Mouse (Mus musculus) c-Kit-positive CD71-positive TER-119-positive erythroid progenitor cells, embryonic 14.5 days (primary cell): ENCODE data around the gene Lrp10.
A peak's percentile ranks its signal among the peaks of the same experiment; 100 is the strongest.

Experiments
- DNase-seq: peaks from one replicate; pipeline ENCODE4 v3.0.0-alpha.2; 2013; ENCODE audit warnings: low spot score

Gene Lrp10

DNA sequence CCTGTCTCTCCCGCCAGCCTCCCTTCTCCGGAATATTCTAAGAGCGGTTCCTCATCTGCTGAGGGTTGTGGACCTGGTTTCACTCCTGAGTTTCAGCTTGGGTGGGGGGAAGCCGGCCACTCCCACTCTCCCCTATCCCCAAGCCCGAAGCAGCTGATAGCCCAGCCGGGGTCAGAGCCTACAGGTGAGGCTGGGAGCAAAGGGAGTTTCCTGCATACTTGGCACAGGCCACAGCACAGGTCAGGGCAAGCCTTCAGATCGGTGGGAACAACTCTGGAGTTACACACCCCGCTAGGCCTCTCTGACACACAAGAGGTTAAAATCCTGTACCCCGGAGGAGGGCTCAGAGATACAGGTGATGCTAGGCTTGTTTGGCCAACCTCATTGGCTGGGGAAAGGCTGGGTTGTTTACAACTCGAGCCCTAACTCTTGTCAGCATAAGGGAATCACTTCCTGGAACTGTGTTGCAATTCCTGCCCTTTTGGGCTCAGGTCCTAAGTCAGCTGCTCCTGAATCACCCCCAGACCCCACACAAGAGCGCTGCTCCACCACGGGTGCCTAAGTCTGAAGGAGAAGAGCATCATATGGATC, 29.9 kb upstream of the Lrp10 start:
- no peak for DNase-seq

DNA sequence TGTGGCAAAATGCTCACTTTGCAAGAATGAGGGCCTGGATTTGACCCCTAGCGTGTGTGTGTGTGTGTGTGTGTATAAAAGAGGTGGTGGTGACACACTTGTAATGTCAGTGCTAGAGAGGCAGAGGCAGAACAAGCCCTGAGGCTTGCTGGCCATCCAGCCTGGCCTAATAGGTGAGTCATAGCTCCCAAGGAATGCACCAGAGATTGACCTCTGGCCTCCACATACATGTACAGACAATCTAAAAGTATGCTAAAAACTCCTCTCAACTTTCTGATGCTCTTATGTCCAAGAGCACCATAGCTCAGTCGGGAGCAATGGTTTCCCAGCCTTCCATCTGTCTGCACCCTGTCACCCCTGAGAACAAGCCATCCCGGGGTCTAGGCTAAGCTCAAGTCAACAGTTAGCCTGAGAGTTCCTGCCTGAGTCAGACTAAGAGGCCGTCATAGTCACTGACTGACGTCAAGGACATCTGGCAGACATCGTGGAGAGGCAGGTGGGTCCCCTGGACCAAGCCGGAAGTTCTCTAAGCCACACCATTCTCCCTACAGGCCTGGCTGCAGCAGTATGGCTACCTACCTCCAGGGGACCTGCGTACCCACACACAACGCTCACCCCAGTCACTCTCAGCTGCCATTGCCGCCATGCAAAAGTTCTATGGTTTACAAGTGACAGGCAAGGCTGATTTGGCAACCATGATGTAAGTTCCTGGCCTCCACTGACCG, 28.6 kb upstream of the Lrp10 start:
- no peak for DNase-seq

DNA sequence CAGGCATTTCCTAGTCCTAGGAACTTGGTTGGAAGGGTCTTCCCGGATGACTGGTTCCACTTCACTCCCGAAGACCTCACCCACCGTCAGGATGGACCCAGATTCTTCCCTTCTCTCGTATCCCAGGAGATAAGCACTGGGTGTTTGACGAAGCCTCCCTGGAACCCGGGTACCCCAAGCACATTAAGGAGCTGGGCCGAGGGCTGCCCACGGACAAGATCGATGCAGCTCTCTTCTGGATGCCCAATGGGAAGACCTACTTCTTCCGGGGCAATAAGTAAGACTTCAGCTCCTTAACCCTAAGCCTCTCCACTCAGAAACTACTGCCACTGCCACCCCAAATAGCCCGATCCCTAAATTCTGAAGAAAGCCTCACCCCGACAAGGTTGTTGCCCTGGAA, 24.8 kb upstream of the Lrp10 start:
- no peak for DNase-seq

DNA sequence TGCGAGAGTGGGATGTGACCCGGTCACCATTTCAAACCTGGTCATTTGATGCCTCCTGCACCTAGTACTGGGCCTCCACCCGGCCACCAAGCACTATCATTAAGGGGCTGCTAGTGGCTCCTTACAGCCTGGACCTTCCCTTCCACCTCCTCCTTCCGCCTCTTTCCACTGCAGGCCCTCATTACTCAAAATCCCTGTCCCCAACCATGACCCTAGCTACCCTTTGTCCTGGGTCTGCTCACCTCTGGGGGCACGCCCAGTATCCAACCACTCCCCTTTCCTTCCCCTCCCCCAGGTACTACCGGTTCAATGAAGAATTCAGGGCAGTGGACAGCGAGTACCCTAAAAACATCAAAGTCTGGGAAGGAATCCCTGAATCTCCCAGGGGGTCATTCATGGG, 24.3 kb upstream of the Lrp10 start:
- no peak for DNase-seq

DNA sequence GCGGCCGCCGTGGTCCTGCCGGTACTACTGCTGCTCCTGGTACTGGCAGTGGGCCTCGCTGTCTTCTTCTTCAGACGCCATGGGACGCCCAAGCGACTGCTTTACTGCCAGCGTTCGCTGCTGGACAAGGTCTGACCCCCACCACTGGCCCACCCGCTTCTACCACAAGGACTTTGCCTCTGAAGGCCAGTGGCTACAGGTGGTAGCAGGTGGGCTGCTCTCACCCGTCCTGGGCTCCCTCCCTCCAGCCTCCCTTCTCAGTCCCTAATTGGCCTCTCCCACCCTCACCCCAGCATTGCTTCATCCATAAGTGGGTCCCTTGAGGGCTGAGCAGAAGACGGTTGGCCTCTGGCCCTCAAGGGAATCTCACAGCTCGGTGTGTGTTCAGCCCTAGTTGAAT, 23.4 kb upstream of the Lrp10 start:
- DNase-seq = no peak

DNA sequence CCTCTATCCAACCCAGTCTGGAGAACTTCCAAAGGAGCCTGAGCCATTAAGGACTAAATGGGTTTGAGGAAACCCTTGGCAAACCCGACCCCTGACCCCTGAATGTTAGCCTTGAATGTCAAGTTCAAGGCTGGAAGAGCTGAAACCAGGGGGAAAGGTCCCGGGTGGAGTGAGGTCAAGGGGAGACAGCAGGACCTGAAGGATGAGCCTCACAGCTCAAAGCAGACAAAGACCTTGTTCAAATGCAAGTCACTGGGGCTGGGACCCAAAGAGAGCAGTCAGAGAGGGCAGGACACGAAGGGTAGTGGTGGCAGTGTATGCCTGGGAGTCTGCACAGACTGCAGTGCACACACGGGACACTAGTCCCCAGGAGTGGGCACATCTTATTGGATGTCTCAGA, 22.6 kb upstream of the Lrp10 start:
- no peak for DNase-seq

DNA sequence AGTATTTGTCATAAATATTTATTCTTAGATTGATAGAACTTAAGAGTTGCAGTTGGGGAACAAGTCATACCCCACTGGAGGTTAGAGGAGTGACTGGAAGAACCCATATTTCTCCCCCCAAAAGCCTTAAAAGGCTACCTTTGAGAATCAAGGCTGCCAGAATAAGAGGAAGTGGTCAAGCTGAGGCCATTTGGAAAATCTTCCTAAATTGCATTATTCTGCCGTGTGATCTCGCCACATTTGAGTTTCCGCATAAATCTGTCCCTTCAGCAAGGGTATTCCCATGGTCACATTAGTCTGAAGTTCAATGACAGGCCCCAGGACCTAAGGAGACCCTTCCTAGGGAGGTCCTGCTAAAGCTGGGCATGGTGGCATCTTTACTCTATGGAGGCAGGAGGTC, 21.4 kb upstream of the Lrp10 start:
- DNase-seq = no peak

DNA sequence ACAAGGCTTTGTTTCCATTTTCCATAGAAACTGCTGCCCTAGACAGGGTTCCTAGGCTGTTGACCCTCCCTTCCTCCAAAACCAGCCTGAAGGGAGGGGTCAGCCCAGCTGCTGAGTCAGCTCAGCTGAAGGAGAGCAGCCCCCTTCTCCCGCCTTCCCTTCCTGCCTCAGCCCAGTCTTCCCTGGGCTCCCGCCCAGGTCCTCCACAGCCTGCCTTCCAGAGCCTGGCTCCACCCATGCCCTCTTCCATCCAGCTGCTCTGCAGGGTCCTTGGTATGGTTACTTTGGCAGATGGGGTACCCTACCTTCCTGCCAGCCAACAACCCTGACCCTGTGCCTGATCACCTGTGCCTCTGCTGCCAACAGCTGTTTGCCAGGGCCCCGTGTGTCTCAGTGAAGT, 20.7 kb upstream of the Lrp10 start:
- DNase-seq = no peak

DNA sequence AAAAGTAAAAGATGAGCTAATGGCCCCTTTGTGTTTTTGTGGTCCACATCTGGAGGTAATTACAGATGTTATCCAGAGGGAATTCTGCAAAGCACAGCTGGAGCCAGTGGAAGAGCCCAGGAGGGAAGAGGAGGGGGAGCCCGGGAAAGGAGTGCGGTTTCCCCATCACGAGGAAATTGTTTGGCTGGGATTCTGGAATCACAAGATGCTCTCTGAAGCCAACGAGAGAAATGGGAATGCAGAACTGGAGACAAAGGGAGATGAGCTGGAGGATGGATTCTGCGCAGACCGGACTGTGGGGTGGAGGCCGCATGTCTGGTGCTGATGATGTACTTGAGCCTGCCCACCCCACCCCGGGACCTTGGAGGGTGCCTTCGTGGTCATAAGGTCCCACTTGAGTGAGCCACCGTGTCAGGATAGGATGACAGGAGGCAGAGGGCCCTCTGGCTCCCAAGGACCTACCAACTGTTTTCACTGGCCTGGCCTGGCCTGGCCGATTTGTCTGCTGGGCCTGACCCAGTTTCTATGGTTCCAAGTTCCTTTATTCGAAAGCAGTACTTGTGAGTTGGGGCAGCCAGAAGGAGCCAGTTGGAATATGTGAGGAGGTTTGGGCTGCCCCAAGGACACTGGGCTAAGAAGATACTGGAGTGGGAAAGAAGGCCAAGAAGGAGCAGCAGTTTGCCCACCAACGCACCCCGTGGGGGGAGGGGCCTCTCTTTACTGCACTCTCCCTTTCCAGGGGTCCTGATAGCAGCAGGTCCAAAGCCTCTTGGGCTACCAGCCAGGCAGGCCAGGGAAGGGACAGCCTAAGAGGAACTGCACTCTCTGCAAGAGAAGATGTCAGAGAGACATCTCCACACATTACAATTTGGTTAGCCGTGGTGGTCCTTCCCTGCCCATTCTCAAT, 20.0 kb upstream of the Lrp10 start:
- no peak for DNase-seq

DNA sequence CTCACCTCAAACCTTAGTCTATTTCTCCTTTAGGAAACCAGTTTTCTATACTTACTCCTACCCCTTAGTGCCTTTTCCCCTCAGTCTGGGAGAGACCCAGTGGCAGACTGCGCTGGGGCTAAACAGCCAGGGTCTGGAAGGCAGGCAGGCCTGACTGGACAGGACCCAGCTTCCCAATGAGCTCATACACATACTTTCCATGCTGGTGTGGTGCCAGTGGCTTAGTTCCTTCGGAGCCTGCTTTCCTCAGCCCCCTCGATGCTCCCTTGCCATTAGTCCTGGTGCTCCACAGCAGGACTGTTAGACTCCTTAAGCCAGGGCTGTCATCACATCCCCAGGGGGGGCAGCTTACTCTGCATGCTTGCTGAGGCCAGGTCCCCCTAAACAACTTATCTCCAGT, 18.5 kb upstream of the Lrp10 start:
- DNase-seq = no peak

DNA sequence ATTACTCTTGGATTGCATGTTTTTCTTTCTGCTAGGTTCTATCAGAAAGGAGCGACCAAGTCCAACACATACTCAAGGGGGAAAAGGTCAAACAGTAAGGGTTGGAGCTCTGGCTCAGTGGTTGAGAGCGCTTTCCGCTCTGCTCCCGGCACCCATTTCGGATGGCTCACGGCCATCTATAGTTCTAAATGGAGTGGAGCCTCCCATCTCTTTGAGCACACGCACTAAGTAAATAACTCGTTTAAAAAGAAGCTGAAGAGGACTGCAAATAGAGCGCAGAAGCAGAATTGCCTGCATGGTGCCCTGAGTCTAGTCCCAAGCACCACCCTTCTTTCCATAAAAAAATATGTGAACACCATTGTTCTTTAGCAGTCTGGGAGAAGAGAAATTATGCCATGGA, 10.4 kb upstream of the Lrp10 start:
- DNase-seq = no peak

DNA sequence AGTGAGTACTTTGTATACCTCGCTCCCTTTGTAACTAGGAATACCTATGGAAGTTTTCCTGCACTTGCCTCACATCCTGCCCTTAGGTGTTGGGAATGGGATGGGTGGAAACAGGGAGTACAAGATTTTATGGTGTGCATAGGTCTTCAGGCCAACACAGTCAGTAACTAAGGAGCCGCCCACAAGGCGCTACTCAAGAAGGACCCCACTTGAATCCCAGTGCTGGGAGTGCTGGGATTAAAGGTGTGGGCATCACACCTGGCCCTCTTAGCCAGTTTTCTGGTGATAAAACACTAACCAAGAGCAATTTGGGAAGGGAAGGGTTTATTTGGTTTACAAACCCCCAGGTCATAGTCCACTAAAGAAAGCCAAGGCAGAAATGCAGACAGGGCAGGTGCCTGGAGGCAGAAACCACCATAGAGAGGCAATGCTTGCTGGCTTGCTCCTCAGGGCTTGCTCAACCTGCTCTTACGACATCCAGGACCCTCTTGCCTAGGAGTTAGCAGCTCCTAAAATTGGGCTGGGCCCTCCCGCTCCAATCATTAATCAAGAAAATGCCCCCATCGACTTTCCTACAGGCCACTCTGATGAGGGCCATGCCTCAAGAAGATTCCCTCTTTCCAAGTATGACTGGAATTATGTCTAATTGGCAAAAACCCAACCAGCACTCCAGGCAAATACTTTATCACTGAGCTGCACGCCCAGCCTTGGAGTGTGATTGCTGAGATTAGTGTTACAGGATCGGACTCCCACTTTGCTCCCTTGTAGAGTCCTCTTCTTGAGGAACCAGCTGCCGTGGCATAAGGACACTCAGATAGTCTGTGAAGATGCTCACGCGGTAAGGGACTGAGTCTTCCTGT, 9.0 kb upstream of the Lrp10 start:
- DNase-seq = no peak

DNA sequence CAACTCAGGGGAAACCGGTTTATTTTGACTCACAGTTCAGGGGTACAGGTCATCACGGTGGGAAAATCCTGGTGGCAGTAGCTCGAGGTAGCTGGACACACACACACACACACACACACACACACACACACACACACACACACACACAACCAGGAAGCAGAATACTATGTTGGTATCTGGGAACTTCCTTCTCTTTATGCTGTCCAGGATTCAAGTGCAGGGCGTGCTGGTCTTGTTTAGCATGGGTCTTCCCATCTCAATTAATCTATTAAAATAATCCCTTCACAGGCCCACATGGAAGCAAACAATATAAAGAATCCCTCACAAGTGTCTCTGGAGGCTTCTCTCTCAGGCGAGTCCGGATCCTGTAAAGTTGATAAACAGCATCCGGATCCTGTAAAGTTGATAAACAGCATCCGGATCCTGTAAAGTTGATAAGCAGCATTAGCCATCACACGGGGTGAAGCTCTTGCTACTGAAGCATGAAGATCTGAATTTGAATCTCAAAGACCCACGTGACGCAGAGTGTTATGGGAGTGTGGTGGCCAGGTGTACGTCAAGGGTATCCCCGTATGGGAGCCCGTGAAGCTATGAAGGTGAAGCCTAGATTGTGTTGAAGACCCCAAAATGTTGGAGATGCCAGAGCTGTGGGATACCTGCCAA, 5.9 kb upstream of the Lrp10 start:
- DNase-seq = no peak

DNA sequence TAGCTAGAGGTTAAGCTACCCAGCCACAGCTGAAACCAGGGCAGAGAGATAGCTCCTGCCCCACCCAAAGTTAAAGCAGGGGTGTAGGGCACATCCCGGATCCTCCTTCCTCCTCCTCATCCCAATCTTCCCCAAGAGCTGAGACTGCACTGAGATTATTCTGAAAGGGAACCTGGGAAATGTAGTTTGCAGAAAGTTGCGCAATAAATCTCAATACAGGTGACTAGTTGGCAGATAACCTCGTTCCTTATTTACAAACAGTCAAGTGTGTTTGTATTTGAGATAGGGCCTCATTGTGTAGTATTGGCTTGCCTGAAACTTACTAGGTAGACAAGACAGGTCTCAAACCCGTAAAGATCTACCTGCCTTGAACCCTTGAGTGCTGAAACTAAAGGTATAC, 1.8 kb upstream of the Lrp10 start:
- DNase-seq = no peak

DNA sequence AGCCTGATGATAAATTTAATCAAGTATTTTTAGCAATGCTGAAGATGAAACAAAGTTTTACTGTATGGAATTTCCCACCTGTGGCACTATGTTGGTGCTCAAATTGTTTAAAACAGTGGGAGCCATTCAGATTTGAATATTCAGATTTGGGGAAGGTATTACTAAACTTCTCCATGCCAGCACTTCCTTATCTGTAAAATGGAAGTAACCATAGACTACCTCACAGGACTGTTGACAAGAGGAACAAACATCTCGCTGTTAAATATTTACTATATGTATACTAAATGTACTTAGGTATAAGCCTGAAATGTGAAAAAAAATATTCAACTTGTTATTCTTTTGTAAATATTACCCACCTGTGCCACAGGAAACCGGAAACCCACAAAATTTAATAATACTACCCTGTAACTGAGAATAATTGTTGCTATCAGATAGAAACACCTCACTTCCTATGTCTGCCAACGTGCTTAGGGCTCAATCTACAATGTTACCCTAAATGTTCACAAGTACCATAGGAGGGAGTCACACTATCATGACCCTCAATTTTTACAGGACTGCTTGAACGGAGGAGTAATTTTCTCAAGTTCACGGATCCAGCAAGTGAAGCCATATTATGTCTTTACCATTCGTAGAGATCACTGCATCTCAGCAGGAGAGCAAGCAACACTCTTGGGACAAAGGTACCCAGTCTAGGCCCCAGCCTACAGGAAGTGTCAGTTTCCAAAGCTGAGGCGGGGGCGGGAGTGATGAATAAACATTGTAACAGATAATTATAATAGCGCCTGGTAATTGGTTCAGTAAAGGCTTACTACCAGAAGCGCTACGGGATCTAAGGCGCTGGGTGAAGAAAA, 604 bp upstream of the Lrp10 start:
- DNase-seq = no peak

DNA sequence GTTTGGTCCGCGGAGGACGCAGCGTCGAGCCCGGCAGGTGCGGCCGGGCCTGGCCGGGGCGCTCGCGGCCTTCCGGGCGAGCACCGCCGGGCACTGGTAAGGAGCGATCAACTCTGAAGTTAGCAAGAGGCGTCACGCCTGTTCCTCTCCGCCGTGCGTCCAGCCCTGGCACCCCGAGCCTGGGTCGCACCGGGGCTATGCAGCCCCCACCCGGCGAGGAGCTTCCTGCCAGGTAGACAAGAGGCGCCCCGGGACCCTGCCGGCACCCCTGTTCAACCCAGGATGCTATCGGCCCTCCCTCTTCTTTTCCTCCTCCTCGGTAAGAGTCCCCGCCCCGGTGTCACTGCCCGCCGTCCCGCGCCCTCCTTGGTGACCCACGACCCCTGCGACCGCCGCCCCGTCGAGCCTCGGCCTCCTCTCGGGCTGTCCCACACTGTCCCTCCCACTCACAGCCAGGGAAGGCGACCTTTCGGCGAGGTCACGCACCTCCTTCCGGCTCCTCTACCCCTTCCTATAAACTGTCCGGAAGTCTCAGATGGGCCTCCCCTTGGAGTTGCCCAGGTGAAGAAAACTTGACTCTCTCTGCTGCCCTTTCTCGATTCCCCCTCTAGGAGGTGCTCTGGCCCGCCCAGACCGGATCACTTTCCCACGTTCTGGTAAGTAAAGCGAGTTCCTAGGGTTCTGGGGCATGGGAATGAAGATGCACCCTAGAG, 512 bp downstream of the Lrp10 start:
- DNase-seq = peak; percentile 80

DNA sequence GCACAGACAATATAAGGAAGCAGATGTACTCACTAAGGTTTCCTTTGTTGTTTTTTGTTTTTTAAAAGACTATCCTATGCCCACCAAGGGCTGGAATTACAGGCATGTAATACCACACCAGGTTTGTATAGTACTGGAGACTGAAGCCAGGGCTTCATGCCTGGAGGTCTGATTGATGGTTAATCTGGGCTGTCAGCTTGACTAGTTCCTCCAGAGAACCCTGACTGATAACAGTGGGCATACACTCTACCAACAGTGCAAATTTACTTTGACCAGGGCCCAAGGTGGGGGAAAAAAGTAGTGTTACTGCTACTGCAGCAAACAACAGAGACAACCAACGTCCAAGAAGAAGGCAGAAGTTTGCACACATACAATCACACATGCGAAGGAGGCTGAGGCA, 7.5 kb downstream of the Lrp10 start:
- no peak for DNase-seq

DNA sequence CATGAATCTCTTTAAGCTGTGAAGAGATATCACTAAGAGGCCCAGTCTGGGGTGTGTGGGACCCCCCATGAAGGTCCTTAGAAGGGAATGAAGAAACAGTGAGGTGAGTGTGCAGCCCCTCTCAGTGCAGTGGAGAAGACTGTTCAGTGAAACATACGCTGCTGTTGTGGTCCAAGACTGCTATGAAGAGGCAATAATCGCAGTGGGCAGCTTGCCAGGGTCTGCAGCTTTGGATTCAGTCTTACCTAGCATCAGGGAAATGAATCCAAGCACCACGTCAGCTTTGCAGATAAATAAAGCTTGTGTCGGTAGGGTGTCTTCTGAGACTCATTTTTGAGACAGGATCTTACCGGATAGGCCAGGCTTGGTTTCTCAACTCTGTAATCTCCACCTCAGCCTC, 8.7 kb downstream of the Lrp10 start:
- no peak for DNase-seq

DNA sequence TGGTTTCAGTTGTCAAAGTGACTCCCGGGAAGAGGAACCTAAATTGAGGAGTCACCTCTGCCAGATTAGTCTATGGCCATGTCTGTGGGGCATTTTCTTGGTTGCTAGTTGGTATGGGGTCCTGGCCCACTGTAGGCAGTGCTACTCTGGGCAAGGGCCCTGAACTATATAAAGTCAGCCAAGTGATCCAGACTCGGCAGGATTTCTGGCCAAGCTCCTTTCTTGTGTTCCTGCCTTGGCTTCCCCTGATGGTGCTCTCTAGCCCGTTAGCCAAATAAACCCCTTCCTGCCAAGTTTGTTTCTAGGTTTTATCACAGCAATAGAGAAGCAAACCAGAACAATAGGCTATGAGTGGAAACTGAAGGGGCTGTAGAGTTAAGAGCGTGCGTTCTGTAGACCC, 10.8 kb downstream of the Lrp10 start:
- DNase-seq = no peak
